Mouse (Mus musculus): ENCODE measurements around the gene Thap7.
"Not testable (repeated sequence)": the region's sequence is repeated elsewhere in the genome, so short reads cannot be mapped to it uniquely, and the experiment has no call there.

Gene Thap7

DNA sequence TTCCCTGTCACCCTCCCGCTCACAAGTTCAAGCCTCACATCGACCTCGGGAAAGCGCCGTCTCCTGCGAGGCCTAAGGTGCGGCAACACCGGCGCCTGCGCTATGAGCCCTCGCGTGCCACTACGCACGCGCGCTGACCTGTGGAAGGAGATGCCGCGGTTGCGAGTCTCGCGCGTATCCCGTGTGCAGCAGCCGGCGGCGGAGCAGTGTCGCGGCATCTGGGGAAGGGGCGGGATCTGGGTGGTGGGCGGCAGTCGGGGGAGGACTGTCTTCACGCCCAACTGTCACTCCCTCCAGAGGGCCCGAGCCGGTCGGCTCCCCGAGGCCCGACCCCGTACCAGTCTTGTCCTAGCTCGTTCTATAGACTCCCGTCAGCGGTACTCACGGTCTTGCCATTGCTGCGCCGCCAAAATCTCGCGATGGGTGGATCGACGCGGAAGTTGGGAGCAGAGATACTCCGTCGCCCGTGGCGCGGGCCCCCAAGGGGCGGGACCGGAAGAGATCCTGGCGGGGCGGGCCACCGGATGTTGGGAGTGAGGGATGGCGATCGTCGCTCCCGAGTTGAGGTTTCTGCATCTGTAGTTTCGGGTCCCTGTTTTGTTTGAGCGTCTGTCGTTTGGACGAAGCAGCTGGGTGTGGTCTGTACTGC is at the start of gene Thap7:
TSS of gene Thap7 (minus strand) at position 497 of the 649 bp plus-strand sequence.
- DNase-seq (ENCODE audit: low read depth): peak; percentile 89

DNA sequence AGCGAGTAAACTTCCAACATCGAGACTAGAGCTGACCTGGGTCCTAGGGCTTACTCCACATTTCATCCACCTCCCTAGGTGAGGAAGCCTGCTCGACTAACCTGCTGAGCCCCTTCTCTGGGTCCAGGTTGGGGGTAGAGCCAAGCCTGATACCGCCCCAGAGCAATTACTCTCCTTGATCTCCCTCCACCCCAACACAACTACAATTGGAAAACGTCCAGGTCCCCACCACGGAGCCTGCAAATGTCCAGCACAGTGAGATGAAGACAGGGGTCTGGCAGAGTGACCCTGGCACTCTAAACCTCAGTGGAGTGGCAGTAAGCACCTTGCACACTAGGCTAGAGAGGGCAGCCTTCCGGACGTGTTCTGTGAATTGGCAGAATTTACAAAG is 45.9 kb upstream of the Thap7 start:
- DNase-seq (ENCODE audit: low read depth): no peak

DNA sequence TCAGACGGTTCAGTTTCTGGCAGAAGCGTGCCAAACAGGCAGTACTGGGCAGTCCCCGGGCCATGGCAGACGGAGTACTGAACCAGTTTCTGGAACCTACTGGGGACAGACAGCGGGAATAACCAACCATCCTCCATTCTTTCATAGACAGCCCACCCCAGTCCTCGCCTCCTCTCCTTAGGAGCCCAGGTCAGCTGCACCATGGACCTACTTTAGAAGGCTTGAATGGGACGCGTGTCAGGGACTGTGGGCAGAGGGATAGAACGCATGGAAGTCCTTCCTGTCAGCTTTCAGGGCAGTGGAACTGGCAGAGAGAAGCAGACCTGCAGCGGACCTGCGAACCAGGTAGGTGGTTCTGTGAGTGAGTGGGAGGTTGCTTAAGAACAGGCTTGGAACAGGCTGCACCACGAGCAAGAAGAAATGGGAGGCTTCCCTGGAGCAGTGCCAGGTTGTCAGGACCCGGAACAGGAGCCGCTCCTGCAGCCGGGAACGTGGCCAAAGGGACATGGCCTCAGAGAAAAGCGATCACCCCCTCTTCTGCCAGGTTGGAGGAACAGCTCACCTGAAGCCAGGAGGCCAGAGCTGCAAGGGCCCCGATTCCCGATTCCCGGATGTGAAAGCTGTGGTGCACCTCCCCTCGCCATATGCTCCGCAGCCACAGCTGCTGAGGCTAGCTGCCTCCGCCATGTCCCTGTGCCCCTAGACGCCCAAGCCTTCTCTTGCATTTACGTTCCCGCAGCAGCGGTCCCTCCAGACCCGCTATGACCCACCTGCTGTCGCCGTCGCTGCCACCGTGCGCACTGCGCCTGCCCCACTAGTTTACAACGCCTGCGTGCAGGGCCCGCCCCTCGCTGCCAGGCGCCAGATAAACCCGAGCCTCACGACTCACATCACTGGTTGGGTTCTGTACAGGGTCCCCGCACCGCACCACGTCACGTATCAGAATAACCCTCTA is 45.2 kb upstream of the Thap7 start:
- no peak for DNase-seq (ENCODE audit: low read depth)

DNA sequence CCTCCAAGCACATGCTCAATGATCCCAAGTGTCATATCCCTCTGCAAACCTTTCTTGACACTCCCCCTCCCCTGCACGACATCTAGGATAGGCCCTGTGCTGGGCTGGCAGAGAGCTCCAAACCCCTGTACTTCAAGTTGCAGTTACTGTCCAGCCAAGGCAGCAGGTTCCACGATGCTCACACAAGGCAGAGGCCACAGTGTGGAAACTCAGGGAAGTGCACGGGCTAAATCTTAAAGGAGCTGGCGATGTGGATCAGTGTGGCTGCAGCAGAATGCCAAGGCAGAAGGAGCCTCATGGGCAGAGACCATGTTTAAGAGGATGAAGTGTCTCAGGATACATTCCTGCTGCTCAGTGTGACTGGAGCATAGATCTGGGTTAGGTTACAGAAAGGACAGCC is 35.2 kb upstream of the Thap7 start:
- DNase-seq (ENCODE audit: low read depth): no peak

DNA sequence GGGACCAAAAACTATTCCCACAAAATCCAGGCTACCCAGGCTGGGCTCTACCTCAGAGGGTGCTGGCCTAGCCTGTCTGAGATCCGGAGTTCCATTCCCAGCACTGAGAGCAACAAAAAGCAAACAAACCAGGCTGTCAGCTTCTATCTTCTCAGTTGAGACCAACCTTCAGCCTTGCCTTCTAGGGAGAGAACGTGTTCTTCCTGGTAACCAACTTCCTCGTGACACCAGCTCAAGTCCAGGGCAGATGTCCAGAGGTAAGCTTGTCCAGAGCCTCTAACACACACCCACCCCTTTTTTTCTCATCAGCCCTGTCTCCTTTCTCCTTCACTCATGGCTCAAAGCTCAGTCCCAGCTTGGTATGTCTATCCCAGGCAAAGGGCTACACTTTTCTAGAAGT is 33.8 kb upstream of the Thap7 start:
- DNase-seq (ENCODE audit: low read depth): no peak

DNA sequence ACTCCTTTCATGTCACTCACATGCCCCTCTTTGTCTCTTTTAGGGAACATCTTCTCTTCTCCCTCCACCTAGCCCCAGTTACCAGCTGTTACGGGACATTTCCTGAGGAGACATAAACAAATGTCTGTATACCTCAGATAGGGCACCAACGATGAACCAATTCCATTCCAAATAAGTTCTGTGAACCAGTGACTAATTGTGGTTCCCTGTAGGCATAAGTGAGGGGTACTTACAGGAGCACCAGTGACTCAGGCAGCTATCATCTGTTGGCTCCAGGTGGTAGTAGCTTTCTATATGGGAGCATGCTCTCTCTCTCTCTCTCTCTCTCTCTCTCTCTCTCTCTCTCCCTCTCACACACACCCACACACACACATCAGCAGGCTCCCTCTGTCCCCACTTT is 33.3 kb upstream of the Thap7 start:
- no peak for DNase-seq (ENCODE audit: low read depth)

DNA sequence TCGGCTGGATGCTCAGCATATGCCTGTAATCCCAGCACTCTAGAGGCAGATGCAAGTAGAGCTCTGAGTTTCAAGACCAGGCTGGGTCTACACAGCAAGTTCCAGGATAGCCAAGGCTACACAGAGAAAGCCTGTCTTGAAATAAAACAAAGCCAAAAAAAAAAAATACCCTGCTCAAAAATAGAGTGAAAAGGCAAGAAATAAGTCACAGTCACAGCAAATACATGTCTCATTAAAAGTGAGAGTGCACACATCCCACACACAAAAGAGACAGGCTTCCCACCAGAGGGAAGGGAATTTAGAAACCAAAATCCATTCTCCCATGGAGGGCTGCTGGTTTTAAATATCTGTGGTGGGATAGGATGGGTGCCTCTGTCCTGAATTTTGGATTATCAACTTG is 32.6 kb upstream of the Thap7 start:
- no peak for DNase-seq (ENCODE audit: low read depth)

DNA sequence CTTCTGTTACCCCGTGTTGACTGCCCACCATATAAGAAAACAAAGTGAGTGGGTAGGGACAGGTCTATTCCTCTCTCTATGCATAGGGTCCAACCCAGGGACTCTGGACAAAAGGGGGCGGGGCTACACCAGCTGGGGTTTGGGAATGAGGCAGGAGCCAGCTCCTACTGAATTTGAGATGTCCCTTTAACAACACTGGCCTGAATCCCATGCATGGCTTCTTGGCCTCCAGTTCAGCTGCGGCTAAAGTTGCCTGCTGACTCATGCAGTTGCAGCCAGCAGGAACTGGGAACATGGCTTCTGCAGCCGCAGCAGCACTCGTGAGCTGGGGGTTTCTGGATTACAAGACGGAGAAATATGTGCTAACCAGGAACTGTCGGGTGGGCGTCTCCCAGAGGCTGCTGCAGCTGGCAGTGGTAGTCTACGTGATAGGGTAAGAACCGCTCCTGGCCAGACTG is 30.8 kb upstream of the Thap7 start, which contains the start of gene P2rx6:
TSS of gene P2rx6 (plus strand) at position 135 of the 458 bp plus-strand sequence.
- peak; percentile 87 for DNase-seq (ENCODE audit: low read depth)

DNA sequence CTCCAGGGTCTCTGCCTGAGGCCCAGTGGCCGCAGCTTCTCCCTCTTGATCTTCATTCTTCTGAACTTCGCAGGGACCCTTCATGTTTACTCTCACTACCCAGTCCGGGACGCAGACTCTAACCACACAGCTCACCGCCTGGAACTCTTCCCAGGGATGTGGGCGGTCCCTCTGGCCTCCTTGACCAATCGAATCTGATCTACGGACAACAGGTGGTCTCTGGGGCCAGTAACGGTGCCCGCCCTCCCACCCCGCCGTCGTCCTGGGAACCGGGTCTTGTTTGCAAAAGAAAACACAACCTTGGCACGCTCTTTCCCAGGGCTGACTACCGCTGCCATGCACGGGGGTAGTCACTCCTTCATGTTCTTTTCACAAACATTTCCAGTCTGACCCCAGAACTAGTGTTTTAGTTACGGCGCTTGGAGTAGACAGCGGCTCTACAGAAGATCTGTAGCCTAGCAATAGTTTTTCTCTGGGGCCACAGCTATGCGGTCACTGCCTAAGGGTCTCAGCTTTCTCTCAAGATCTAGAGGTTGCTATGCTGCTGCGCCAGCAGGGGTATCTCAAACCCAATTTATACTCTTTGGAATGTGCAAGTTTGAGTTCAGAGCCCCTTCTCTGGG is 30.3 kb upstream of the Thap7 start, which contains the start of gene Lrrc74b:
TSS of gene Lrrc74b (minus strand) at position 120 of the 623 bp plus-strand sequence.
- DNase-seq (ENCODE audit: low read depth): peak; percentile 83

DNA sequence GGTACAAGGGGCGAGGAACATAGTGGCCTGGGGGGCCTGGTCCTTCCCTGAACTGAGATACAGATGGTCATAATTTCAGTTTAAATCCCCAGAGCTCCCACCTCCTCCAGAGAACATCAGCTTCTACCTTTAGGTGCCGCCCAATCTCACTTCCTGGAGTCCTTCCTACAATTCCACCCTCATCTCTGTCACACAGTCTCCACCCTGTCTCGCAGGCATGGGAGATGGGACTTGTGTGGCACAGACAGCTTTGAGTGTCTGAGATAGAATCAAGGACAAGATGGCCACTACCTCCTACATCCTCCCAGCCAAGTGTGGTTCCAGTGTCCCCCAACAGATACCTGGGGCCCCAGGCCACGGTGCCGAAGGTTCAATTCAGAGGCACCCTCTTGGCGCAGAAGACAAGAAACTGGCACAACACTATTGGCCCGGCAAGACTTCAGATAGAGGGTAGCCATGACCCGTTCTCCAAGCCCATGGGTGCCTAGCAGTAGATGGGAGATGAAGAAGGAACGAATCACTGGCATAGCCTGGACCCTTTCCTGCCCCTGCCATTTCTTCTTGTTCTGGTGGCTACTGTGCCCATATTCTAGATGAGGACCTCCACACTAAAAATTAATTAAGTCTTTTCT is 28.6 kb upstream of the Thap7 start:
- no peak for DNase-seq (ENCODE audit: low read depth)

DNA sequence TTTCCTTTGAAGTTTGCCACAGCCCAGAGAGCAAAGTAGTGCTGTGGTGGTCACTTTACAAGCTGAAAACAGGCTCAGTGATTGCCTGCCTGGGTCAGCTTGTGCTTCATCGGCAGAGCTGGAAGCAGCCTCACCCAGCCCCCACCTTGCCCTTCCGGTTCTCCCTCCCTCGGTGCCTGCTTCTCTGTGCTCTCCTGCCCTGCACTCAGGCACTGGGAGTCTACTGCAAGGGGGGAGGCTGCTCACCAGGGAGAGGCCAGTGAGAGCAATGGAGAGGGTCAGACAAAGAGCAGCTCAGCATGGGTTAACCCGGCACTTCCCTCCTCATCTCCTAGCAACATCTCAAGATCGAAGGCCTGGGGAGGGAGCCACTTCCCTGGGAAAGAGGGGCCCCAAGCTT is 27.9 kb upstream of the Thap7 start:
- no peak for DNase-seq (ENCODE audit: low read depth)

DNA sequence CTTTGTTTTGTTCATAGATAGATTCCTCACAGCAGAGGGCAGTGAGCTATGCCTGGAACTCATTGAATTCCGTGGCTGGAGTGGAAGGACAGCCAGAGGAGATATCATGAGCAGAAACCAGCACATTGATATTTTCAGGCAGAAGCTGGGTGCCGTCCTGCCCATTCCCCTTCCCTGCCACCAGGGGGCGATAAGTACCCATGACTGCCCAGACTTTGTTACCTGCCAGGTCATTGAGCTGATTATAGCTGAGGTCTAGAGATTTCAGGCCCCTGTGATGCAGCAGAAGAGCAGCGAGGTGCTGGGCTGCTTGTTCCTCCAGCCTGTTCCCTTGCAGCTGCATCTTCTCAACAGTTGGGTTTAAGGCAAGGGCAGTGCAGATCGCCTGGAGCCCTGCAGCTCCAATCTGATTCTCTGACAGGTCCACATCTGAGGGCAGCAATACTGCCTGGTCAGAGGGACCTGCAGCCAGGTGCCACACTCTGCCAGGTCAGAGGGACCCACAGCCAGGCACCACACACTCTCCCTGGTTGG is 27.1 kb upstream of the Thap7 start:
- DNase-seq (ENCODE audit: low read depth): no peak

DNA sequence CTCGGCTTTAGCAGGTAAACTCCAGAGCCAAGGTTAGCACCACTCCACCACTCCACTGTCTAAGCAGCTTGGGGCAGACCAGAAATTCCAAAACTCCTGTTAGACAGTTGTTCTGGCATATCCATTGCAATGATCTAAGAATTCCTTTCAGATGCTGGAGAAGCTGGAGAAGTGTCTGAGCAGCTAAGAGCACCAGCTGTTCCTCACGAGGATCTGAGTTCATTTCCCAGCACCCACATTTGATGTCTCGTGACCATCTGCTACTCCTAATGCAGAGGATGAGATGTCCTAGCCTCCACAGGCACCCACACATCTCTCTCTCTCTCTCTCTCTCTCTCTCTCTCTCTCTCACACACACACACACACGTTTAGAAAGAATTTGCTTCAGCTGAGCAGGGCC is 26.0 kb upstream of the Thap7 start:
- DNase-seq (ENCODE audit: low read depth): no peak

DNA sequence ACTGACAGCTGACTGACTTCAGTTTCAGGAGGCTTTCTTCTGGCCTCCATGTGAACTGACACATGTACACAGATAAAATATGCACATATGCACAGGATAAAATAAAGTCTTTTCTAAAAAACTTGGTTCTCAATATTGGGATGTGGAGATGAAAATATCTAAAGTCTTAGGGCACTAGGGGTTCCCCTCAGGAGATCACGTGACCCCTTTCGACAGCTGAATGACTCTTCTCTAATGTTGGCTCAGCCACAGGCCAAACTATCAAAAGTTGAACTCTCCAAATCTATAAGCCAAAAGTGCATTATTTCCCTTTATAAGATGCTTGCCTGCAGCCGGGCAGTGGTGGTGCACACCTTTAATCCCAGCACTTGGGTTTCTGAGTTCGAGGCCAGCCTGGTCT is 25.2 kb upstream of the Thap7 start:
- no peak for DNase-seq (ENCODE audit: low read depth)

DNA sequence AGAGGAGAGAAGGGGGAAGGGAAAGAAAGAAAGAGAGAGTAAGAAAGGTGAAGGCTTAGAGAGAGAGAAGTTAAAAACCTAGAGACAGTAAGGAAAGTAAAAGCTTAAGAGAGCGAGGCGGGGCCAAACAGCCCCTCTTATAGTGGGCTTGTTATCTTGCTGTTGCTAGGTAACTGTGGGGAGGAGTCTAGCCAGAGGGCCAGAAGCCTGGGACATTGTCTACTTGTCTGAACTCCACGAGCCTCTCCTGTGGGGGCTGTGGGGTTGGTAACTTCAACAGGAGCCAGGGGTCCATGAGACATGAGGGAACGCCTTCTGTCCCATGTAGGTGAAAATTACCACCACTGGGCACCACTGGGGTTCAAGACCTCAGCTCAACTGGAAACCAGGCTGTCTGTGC is 23.8 kb upstream of the Thap7 start:
- DNase-seq (ENCODE audit: low read depth): not testable (repeated sequence)

DNA sequence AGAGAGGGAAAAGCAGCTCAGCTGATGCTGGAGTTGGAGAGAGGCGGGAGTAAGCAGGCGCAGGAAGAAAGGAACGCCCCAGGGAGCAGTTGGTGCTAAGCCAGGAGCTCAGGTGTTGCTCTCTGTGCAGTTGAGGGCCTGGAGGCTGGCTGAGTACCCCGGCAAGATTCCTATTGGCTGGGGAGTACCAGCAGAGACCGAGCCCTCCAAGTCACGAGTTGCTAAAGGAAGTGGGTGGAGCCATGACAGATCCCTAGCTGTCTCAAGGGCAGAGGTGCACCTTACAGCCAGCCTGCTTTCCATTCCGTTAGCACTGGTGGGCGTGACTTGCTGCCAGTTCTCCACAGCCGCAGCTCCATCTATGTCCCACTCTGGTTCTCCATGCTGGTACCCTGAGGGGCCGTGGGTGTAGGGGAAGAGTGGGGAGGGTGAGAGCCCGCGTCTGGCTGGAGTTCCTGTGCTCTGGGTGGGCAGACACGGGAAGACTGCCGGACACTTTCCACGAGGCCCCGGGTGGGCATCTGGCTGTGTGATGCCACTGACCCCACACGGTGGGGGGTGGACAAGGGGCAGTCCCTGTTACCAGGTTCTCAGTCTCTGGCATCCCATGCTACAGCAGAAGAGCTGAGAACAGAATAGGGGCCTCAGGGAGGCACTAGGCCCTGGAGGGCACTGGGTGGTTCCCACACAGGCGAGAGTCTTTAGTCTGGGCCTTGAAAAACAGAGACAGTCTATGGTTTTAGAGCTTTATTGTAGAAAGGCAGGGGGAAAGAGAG is 23.2 kb upstream of the Thap7 start:
- no peak for DNase-seq (ENCODE audit: low read depth)

DNA sequence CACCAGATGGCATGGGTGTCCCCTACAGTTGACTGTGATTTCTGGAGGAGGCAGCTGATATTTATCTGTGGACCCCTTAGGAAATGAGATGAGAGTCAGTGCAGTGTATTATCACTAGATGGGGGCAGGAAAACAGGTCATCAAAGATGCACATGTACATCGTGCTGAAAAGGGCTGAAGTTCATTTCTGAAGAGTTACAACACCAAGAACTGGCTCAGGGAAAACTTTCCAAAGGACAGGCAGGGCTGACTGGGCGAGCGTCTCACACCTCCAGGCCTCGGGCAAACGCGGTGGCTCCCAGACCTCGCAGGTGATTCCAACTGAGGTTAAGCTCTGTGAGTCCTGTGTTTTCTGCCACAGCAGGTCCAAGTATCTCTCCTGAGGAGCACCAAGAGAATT is 21.9 kb upstream of the Thap7 start:
- no peak for DNase-seq (ENCODE audit: low read depth)

DNA sequence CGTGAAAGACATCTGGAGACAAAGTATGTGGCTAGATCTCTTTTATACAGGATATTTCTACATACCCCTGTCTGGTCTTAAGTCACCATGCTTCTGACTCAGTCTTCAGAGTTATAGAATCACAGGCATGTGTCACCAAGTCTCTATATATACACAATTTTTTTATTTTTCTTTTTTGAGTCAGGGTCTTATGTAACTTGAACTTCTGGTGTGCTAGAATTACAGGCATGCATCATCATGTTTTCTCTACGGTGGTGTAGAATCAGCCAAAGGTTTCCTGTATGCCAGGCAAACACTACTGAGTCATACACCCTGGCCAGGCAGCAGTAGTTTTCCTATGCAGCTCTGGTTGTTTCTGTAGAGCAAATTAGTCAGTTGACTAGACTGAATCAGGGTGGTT is 11.7 kb upstream of the Thap7 start:
- peak; percentile 80 for DNase-seq (ENCODE audit: low read depth)

DNA sequence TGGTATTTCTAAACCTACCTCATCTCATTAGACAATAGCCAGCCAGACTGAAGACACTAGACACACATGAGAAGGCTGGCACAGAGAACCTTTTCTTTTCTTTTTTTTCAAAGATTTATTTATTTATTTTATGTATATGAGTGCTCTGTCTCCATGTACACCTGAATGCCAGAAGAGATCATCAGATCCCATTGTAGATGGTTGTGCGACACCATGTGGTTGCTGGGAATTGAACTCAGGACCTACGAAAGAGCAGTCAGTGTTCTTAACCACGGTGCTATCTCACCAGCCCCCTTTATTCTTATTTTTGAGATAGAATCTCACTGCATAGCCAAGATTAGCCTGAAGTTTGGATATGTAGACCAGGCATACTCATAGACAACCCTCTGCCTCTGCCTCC is 5.6 kb upstream of the Thap7 start:
- DNase-seq (ENCODE audit: low read depth): no peak

DNA sequence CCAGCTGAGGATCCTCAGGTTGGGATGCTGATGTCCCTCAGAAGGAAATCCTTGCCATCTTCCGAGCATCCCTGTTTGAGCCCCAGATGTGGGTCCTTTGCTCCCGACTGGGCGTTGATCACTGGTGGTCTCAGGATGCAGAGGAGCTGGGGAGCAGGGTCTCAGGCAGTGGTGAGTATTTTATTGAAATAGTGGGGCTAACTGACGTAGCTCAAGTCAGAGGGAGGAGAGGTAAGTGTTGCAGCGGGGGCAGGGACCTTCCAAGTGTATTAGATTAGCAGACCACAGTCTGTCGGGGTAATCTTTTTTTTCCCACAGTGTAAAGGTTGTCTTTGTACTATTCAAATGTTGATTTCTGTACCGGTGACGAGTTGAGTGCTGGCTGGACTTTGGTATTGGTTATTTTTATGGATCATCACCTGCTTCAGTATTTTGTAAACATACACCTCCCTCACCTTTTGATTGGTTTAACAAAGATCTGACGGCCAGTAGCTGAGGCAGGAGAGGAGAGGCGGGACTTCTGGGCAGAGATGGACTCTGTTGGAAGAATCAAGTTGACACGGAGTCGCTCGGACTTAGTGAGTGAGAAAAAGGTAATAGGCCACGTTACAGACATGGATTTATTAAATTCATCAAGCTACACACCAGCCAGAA is 1.9 kb upstream of the Thap7 start:
- DNase-seq (ENCODE audit: low read depth): no peak

DNA sequence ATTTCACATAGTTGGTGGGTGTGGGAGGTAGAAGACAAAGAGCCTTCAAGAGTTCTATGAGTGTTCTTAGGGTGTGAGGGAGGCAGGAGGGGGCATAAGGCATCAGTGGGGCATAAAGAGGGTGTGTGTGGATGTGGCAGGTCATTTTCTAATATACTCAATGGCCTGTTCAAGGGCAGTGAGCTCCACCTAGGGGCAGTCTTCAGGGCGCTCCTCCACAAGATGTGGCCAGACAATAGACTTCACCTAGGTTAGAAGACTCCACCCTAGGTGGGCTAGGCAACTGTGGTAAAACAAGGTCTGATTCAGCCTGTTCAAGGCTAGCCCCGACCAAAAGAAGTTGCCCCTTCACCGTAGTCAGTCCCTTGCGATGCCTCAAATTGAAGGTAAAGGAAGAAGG is 1.3 kb upstream of the Thap7 start:
- DNase-seq (ENCODE audit: low read depth): no peak

All from fibroblast of lung, adult 2 months (primary cell).